Mouse (Mus musculus): ENCODE measurements at regions not wholly inside any gene's neighbourhood (a gene's known extent, or its start where the extent isn't known, plus 50 kb on each side); places are given as distances from the start of the nearest gene placed in this dataset.
"Not testable (repeated sequence)": the region's sequence is repeated elsewhere in the genome, so short reads cannot be mapped to it uniquely, and the experiment has no call there.

- Histone ChIP-seq H3K27ac (ENCODE audit: insufficient read depth, low read depth, low read length) (no peak overlapping the region), H3K4me3 (ENCODE audit: insufficient read depth, low read depth, low read length) (no peak overlapping the region), H3K4me1 (ENCODE audit: control insufficient read depth, insufficient read depth, low read length) (no peaks in the 10 kb centered on the region)
- WGBS: 59% methylated on average over 15 of the region's 15 CpGs
- TF ChIP-seq CTCF (IDR thresholded peaks at IDR 0.05; ENCODE audit: insufficient read depth, low read depth, low read length) (no peak), POLR2A (IDR thresholded peaks at IDR 0.05; ENCODE audit: insufficient read depth, low read depth, low read length) (no peak)
These were observed 292.8 kb downstream of the Gadd45g start for GRCm38 (mm10) chr13:52139140-52139809.

GRCm38 (mm10) chr13:52140221-52140620 is 293.7 kb downstream of the Gadd45g start:
- TF ChIP-seq CTCF (IDR thresholded peaks at IDR 0.05; ENCODE audit: insufficient read depth, low read depth, low read length) (no peak), POLR2A (IDR thresholded peaks at IDR 0.05; ENCODE audit: insufficient read depth, low read depth, low read length) (no peak)
- WGBS: 85% methylated on average over 6 of the region's 6 CpGs
- no peaks in the 10 kb centered on the region for H3K4me1 ChIP-seq (ENCODE audit: control insufficient read depth, insufficient read depth, low read length)
- no peak overlapping the region for H3K4me3 ChIP-seq (ENCODE audit: insufficient read depth, low read depth, low read length)
- H3K27ac ChIP-seq (ENCODE audit: insufficient read depth, low read depth, low read length): no peak overlapping the region

GRCm38 (mm10) chr13:52144066-52144465 is 297.6 kb downstream of the Gadd45g start:
- H3K27ac ChIP-seq (ENCODE audit: insufficient read depth, low read depth, low read length); H3K4me3 ChIP-seq (ENCODE audit: insufficient read depth, low read depth, low read length); H3K4me1 ChIP-seq (ENCODE audit: control insufficient read depth, insufficient read depth, low read length): not testable (repeated sequence)
- 78% methylated on average over 1 of the region's 1 CpGs for WGBS

- 90% methylated on average over 5 of the region's 5 CpGs for WGBS
- Histone ChIP-seq H3K27ac (ENCODE audit: insufficient read depth, low read depth, low read length) (no peak overlapping the region), H3K4me3 (ENCODE audit: insufficient read depth, low read depth, low read length) (no peak overlapping the region), H3K4me1 (ENCODE audit: control insufficient read depth, insufficient read depth, low read length) (no peaks in the 10 kb centered on the region)
- TF ChIP-seq CTCF (IDR thresholded peaks at IDR 0.05; ENCODE audit: insufficient read depth, low read depth, low read length) (no peak), POLR2A (IDR thresholded peaks at IDR 0.05; ENCODE audit: insufficient read depth, low read depth, low read length) (no peak)
These were observed 299.4 kb downstream of the Gadd45g start for GRCm38 (mm10) chr13:52145926-52146325.

GRCm38 (mm10) chr13:52150281-52150680 is 303.8 kb downstream of the Gadd45g start:
- peaks cover 10% of the 10 kb centered on the region for H3K4me1 ChIP-seq (ENCODE audit: control insufficient read depth, insufficient read depth, low read length)
- 94% methylated on average over 8 of the region's 8 CpGs for WGBS
- H3K27ac ChIP-seq (ENCODE audit: insufficient read depth, low read depth, low read length): no peak overlapping the region
- H3K4me3 ChIP-seq (ENCODE audit: insufficient read depth, low read depth, low read length): no peak overlapping the region
- TF ChIP-seq POLR2A (IDR thresholded peaks at IDR 0.05; ENCODE audit: insufficient read depth, low read depth, low read length) (no peak), CTCF (IDR thresholded peaks at IDR 0.05; ENCODE audit: insufficient read depth, low read depth, low read length) (no peak)

- Histone ChIP-seq H3K4me1 (ENCODE audit: control insufficient read depth, insufficient read depth, low read length) (peaks cover 10% of the 10 kb centered on the region), H3K27ac (ENCODE audit: insufficient read depth, low read depth, low read length) (no peak overlapping the region), H3K4me3 (ENCODE audit: insufficient read depth, low read depth, low read length) (no peak overlapping the region)
- WGBS: 78% methylated on average over 11 of the region's 11 CpGs
- TF ChIP-seq POLR2A (IDR thresholded peaks at IDR 0.05; ENCODE audit: insufficient read depth, low read depth, low read length) (no peak), CTCF (IDR thresholded peaks at IDR 0.05; ENCODE audit: insufficient read depth, low read depth, low read length) (no peak)
These were observed 305.3 kb downstream of the Gadd45g start for GRCm38 (mm10) chr13:52151777-52152176.

GRCm38 (mm10) chr13:52152221-52152620 is 305.7 kb downstream of the Gadd45g start:
- no peak overlapping the region for H3K27ac ChIP-seq (ENCODE audit: insufficient read depth, low read depth, low read length)
- no peak for TF ChIP-seq CTCF (IDR thresholded peaks at IDR 0.05; ENCODE audit: insufficient read depth, low read depth, low read length)
- no peak for TF ChIP-seq POLR2A (IDR thresholded peaks at IDR 0.05; ENCODE audit: insufficient read depth, low read depth, low read length)

GRCm38 (mm10) chr13:52153030-52153429 is 306.6 kb downstream of the Gadd45g start:
- Histone ChIP-seq H3K27ac (ENCODE audit: insufficient read depth, low read depth, low read length) (no peak overlapping the region), H3K4me3 (ENCODE audit: insufficient read depth, low read depth, low read length) (no peak overlapping the region), H3K4me1 (ENCODE audit: control insufficient read depth, insufficient read depth, low read length) (peaks cover 10% of the 10 kb centered on the region)
- TF ChIP-seq CTCF (IDR thresholded peaks at IDR 0.05; ENCODE audit: insufficient read depth, low read depth, low read length) (no peak), POLR2A (IDR thresholded peaks at IDR 0.05; ENCODE audit: insufficient read depth, low read depth, low read length) (no peak)
- 90% methylated on average over 4 of the region's 4 CpGs for WGBS

More at GRCm38 (mm10) chr13:52152221-52152620, 305.7 kb downstream of the Gadd45g start:
- Histone ChIP-seq H3K4me1 (ENCODE audit: control insufficient read depth, insufficient read depth, low read length) (peaks cover 10% of the 10 kb centered on the region), H3K4me3 (ENCODE audit: insufficient read depth, low read depth, low read length) (no peak overlapping the region)
- WGBS: 84% methylated on average over 4 of the region's 4 CpGs

- H3K27ac ChIP-seq (ENCODE audit: insufficient read depth, low read depth, low read length): no peak overlapping the region
These were observed 307.1 kb downstream of the Gadd45g start for GRCm38 (mm10) chr13:52153576-52153975.

More at GRCm38 (mm10) chr13:52153576-52153975, 307.1 kb downstream of the Gadd45g start:
- no peak for TF ChIP-seq CTCF (IDR thresholded peaks at IDR 0.05; ENCODE audit: insufficient read depth, low read depth, low read length)
- TF ChIP-seq POLR2A (IDR thresholded peaks at IDR 0.05; ENCODE audit: insufficient read depth, low read depth, low read length): no peak
- WGBS: 79% methylated on average over 4 of the region's 4 CpGs
- H3K4me3 ChIP-seq (ENCODE audit: insufficient read depth, low read depth, low read length): no peak overlapping the region
- peaks cover 10% of the 10 kb centered on the region for H3K4me1 ChIP-seq (ENCODE audit: control insufficient read depth, insufficient read depth, low read length)

Data from olfactory bulb, adult 2 months (tissue).